Mouse (Mus musculus) C2C12 (cell line): ENCODE results near the gene Mrps36. TPM values are rescaled to one million over a fixed set of nuclear protein-coding genes. Genes with fewer than 3 reads are reported as not detected.

Experiments
- H3K27me3 ChIP-seq: one replicate; pipeline ENCODE4 v1.6.1; 2011; ENCODE audit not compliant: control insufficient read depth, insufficient read depth, insufficient read length
- H3K36me3 ChIP-seq: one replicate; pipeline ENCODE4 v1.6.1; 2011; ENCODE audit not compliant: control insufficient read depth, insufficient read depth
- H3K4me3 ChIP-seq: one replicate; pipeline ENCODE4 v1.5.1; 2011; ENCODE audit warnings: mild to moderate bottlenecking, control low read depth; ENCODE audit not compliant: poor library complexity, insufficient read depth, severe bottlenecking
- H3K79me2 ChIP-seq: one replicate; pipeline ENCODE4 v1.6.1; 2011; ENCODE audit not compliant: control insufficient read depth, insufficient read depth
- H3K79me3 ChIP-seq: one replicate; pipeline ENCODE4 v1.6.1; 2011; ENCODE audit warnings: low read depth, control low read depth
- H3ac ChIP-seq: one replicate; pipeline ENCODE3; 2011; ENCODE audit warnings: low read depth; ENCODE audit not compliant: control insufficient read depth, insufficient read length
- CEBPB ChIP-seq: IDR thresholded peaks from one replicate; pipeline ENCODE4 v1.6.1; 2011; ENCODE audit warnings: low read depth, mild to moderate bottlenecking, control low read depth, moderate library complexity
- CTCF ChIP-seq: IDR thresholded peaks from one replicate; pipeline ENCODE4 v1.5.1; 2011; ENCODE audit not compliant: control insufficient read depth, insufficient read depth, insufficient read length
- FOSL1 ChIP-seq: IDR thresholded peaks from one replicate; pipeline ENCODE4 v1.8.0; 2011; ENCODE audit warnings: mild to moderate bottlenecking, low read length; ENCODE audit not compliant: poor library complexity, insufficient read depth, severe bottlenecking
- MAX ChIP-seq: IDR thresholded peaks from one replicate; pipeline ENCODE4 v1.6.1; 2011; ENCODE audit warnings: mild to moderate bottlenecking, control low read depth
- MYOD1 ChIP-seq: IDR thresholded peaks from one replicate; pipeline ENCODE4 v1.6.1; 2011; ENCODE audit warnings: low read depth; ENCODE audit not compliant: control insufficient read depth, insufficient read length
- MYOG ChIP-seq: IDR thresholded peaks from one replicate; pipeline ENCODE4 v1.6.1; 2011; ENCODE audit not compliant: control insufficient read depth, insufficient read length; ENCODE audit errors: extremely low read depth
- USF1 ChIP-seq: IDR thresholded peaks from one replicate; pipeline ENCODE4 v1.6.1; 2011; ENCODE audit warnings: low read depth, mild to moderate bottlenecking, control low read depth, moderate library complexity
- polyA plus RNA-seq: library from polyadenylated mRNA; unstranded; fragments of >200 nt; fragmentation: generic; extraction: Trizol; gene quantifications from one replicate; pipeline ENCODE4 v1.2.1, GENCODE M21; 2012; ENCODE audit warnings: missing spikeins

Mrps36 gene
- polyA plus RNA-seq, 1 experiment: 120 TPM

GRCm38 (mm10) chr13:100777491-100777890 lies 33.0 kb upstream of the Mrps36 start:
- peaks cover 47% of the 10 kb centered on the region for H3K36me3 ChIP-seq
- peaks cover 39% of the 10 kb centered on the region for H3K79me2 ChIP-seq
- H3ac ChIP-seq: no peak overlapping the region
- H3K4me3 ChIP-seq: no peak overlapping the region
- H3K27me3 ChIP-seq: no peaks in the 10 kb centered on the region
- H3K79me3 ChIP-seq: peaks cover 11% of the 10 kb centered on the region
- TF ChIP-seq FOSL1 (no peak), CEBPB (no peak), MYOG (no peak), USF1 (no peak), CTCF (no peak)

- no peak overlapping the region for H3K4me3 ChIP-seq
- H3K36me3 ChIP-seq: peaks cover 46% of the 10 kb centered on the region
Observed at GRCm38 (mm10) chr13:100776710-100777109, 32.3 kb upstream of the Mrps36 start.

GRCm38 (mm10) chr13:100776056-100776419 lies 31.6 kb upstream of the Mrps36 start:
- H3K79me3 ChIP-seq: peaks cover 6% of the 10 kb centered on the region
- peaks cover 46% of the 10 kb centered on the region for H3K36me3 ChIP-seq
- no peaks in the 10 kb centered on the region for H3K27me3 ChIP-seq
- no peak for TF ChIP-seq CTCF
- no peak overlapping the region for H3ac ChIP-seq
- peak overlapping the region; percentile 94 for H3K4me3 ChIP-seq
- H3K79me2 ChIP-seq: peaks cover 24% of the 10 kb centered on the region

More at GRCm38 (mm10) chr13:100776710-100777109, 32.3 kb upstream of the Mrps36 start:
- Histone ChIP-seq H3ac (no peak overlapping the region), H3K79me3 (peaks cover 6% of the 10 kb centered on the region), H3K79me2 (peaks cover 31% of the 10 kb centered on the region), H3K27me3 (no peaks in the 10 kb centered on the region)
- TF ChIP-seq MYOG: no peak
- no peak for TF ChIP-seq USF1
- TF ChIP-seq CTCF: no peak
- no peak for TF ChIP-seq MAX
- TF ChIP-seq MYOD1: no peak
- no peak for TF ChIP-seq FOSL1
- no peak for TF ChIP-seq CEBPB

- TF ChIP-seq MAX: no peak
- no peak for TF ChIP-seq MYOG
- TF ChIP-seq USF1: no peak
- TF ChIP-seq CEBPB: no peak
- TF ChIP-seq FOSL1: no peak
- TF ChIP-seq CTCF: no peak
- TF ChIP-seq MYOD1: no peak
- Histone ChIP-seq H3K4me3 (peak within 1 kb of the TSS; percentile 94), H3K27me3 (no peaks in the 10 kb centered on the region), H3K79me3 (peaks cover 5% of the 10 kb centered on the region), H3K36me3 (peaks cover 46% of the 10 kb centered on the region), H3K79me2 (peaks cover 24% of the 10 kb centered on the region), H3ac (peak within 1 kb of the TSS; percentile 77)
Observed at GRCm38 (mm10) chr13:100775252-100776055, 31.0 kb upstream of the Mrps36 start, which contains the start of gene Cenph. Gene Cenph (minus strand): TSS chr13:100775899.

- Histone ChIP-seq H3K27me3 (no peaks in the 10 kb centered on the region), H3K79me3 (peaks cover 4% of the 10 kb centered on the region), H3K79me2 (peaks cover 24% of the 10 kb centered on the region), H3K4me3 (peak overlapping the region; percentile 94), H3ac (no peak overlapping the region), H3K36me3 (peaks cover 47% of the 10 kb centered on the region)
- TF ChIP-seq MYOG (no peak), MAX (no peak), CTCF (no peak), MYOD1 (no peak), USF1 (peak; percentile 55)
Observed at GRCm38 (mm10) chr13:100774704-100775103, 30.2 kb upstream of the Mrps36 start.

GRCm38 (mm10) chr13:100755329-100755728 lies 10.9 kb upstream of the Mrps36 start:
- Histone ChIP-seq H3K4me3 (no peak overlapping the region), H3K79me3 (no peaks in the 10 kb centered on the region), H3K79me2 (no peaks in the 10 kb centered on the region), H3K27me3 (no peaks in the 10 kb centered on the region), H3ac (no peak overlapping the region), H3K36me3 (peaks cover 8% of the 10 kb centered on the region)
- TF ChIP-seq MAX (no peak), MYOG (no peak), CEBPB (no peak), MYOD1 (no peak), FOSL1 (no peak), CTCF (no peak), USF1 (no peak)
